Mouse (Mus musculus) heart, postnatal 0 days (tissue): ENCODE results near the gene Atox1. TPM values are rescaled to one million over a fixed set of nuclear protein-coding genes. Genes with fewer than 3 reads are reported as not detected.

ENCODE experiments used
- ATAC-seq: fragments of 200-750 bp; cut with Nextera tagmentation; 2 replicates; pipeline ENCODE4 v1.8.0; 2017; ENCODE audit warnings: low read depth, moderate number of reproducible peaks, moderate library complexity; ENCODE audit not compliant: insufficient read depth
- DNase-seq: peaks from one replicate; pipeline ENCODE4 v3.0.0-alpha.2; 2016; ENCODE audit warnings: low spot score
- H3K27ac ChIP-seq: fragments of 300-500 bp; sonication (generic); 2 replicates; pipeline ENCODE4 v1.5.1; 2014; ENCODE audit warnings: low read depth, mild to moderate bottlenecking
- H3K27me3 ChIP-seq: fragments of 300-500 bp; sonication (generic); 2 replicates; pipeline ENCODE4 v1.6.1; 2014; ENCODE audit warnings: low read length, mixed read lengths; ENCODE audit not compliant: control insufficient read depth, insufficient read depth
- H3K36me3 ChIP-seq: fragments of 300-500 bp; sonication (generic); replicated peaks from 2 replicates; pipeline ENCODE4 v1.6.1; 2014; ENCODE audit warnings: low read length, mixed read lengths; ENCODE audit not compliant: control insufficient read depth, insufficient read depth
- H3K4me1 ChIP-seq: fragments of 300-500 bp; sonication (generic); 2 replicates; pipeline ENCODE4 v1.6.1; 2014; ENCODE audit warnings: antibody characterized with exemption; ENCODE audit not compliant: control insufficient read depth, insufficient read depth
- H3K4me2 ChIP-seq: fragments of 300-500 bp; sonication (generic); 2 replicates; pipeline ENCODE4 v1.6.1; 2014; ENCODE audit warnings: low read depth, mild to moderate bottlenecking, low read length, moderate library complexity
- H3K4me3 ChIP-seq: fragments of 300-500 bp; sonication (generic); 2 replicates; pipeline ENCODE4 v1.5.1; 2014; ENCODE audit warnings: low read depth, low read length
- H3K9ac ChIP-seq: fragments of 300-500 bp; sonication (generic); replicated peaks from 2 replicates; pipeline ENCODE4 v1.6.1; 2014; ENCODE audit warnings: low read depth, low read length, mixed read lengths
- H3K9me3 ChIP-seq: fragments of 300-500 bp; sonication (generic); replicated peaks from 2 replicates; pipeline ENCODE4 v1.6.1; 2016; ENCODE audit warnings: low read length; ENCODE audit not compliant: control insufficient read depth
- CTCF ChIP-seq: IDR thresholded peaks from 2 replicates; pipeline ENCODE4 v1.5.1; 2016; ENCODE audit warnings: antibody characterized with exemption, control low read depth, low read depth
- EP300 ChIP-seq: IDR thresholded peaks from 2 replicates; pipeline ENCODE4 v1.6.1; 2016; ENCODE audit warnings: antibody characterized with exemption, low read depth
- WGBS: fragments of 180-500 bp; shearing (Covaris S2); extraction: QIAGEN DNeasy Blood & Tissue Kit; methylation state at CpG from one replicate; pipeline ENCODE4 v1.1.7; 2014; 5-methylcytosine and 5-hydroxymethylcytosine counted together
- polyA plus RNA-seq: library from polyadenylated mRNA; unstranded; fragments of >200 nt; fragmentation: Nextera tagmentation; extraction: Ambion mirVana; gene quantifications from 2 replicates; pipeline ENCODE4 v1.2.1, GENCODE M21; 2015
- total RNA-seq: library from RNA; depleted of rRNA; stranded (reverse); fragments of >200 nt; gene quantifications from 2 replicates; pipeline ENCODE4 v1.2.3, GENCODE M21; 2014; ENCODE audit warnings: low replicate concordance

Atox1 gene
- total and polyA plus RNA-seq, 2 experiments from 2014 or later: 262 to 346 TPM

DNA sequence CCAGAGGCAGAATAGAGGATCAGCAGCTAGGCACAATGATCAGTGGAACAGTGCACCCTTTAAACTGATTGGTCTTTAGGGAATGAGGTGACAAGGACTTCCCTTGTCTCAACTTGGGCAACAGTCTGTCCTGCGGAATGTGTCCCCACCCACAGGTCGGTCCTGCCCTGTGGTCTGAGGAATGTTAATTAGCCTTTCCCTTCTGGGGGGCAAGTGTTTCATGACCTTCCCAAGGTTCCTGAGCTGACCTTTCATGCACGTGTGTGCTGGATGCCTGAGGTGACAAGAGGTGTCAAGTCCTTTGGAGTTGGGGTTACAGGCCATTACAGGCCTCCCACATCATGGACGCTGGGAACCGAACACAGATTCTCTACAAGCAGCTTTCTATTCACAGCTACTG, 21.3 kb downstream of the Atox1 start:
- Histone ChIP-seq H3K4me3 (no peak overlapping the region), H3K9ac (no peak overlapping the region), H3K4me2 (no peak overlapping the region), H3K36me3 (no peaks in the 10 kb centered on the region), H3K4me1 (no peaks in the 10 kb centered on the region), H3K27me3 (no peaks in the 10 kb centered on the region), H3K9me3 (no peaks in the 10 kb centered on the region), H3K27ac (no peak overlapping the region)
- TF ChIP-seq EP300 (no peak), CTCF (no peak)
- 56% methylated on average over 5 of the region's 5 CpGs for WGBS
- ATAC-seq (no peak), DNase-seq (no peak)

- H3K4me1 ChIP-seq: 0 out of 2 replicates have a peak, but pooled peaks cover 2% of the 10 kb centered on the region
- no peak overlapping the region for H3K27ac ChIP-seq
- no peak for ATAC-seq
- TF ChIP-seq CTCF (no peak), EP300 (no peak)
- no peak for DNase-seq
- no peaks in the 10 kb centered on the region for H3K27me3 ChIP-seq
- H3K36me3 ChIP-seq: no peaks in the 10 kb centered on the region
- no peak overlapping the region for H3K9ac ChIP-seq
- H3K9me3 ChIP-seq: no peaks in the 10 kb centered on the region
- WGBS: 38% methylated on average over 4 of the region's 4 CpGs
- H3K4me2 ChIP-seq: no peak overlapping the region
- H3K4me3 ChIP-seq: no peak overlapping the region
Measured at GRCm38 (mm10) chr11:55438031-55438430, 23.0 kb downstream of the Atox1 start.

DNA sequence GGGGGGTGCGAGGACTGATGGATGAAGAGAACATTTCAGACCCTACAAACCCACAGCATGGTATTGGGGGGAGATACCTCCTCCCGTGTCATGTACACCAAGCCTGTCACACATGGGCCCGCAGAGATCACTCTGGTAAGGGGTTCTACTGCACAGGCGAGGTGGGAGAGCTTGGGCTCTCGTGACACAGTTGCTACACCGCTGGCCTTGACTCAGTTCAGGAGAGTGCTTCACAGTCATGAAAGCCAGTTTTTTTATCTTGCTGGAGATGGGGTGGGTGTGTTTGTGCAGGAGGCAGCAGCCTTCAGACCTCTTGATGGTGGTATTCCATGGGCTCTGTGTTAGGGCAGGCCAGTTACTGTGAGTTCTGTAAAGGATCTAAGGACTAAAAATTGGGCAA, 24.9 kb downstream of the Atox1 start:
- no peak for DNase-seq
- H3K4me2 ChIP-seq: no peak overlapping the region
- H3K9ac ChIP-seq: no peak overlapping the region
- no peaks in the 10 kb centered on the region for H3K9me3 ChIP-seq
- no peaks in the 10 kb centered on the region for H3K27me3 ChIP-seq
- no peak for ATAC-seq
- 0 out of 2 replicates have a peak, but pooled peaks cover 8% of the 10 kb centered on the region for H3K4me1 ChIP-seq
- H3K4me3 ChIP-seq: no peak overlapping the region
- no peak for TF ChIP-seq EP300
- no peak for TF ChIP-seq CTCF
- no peak overlapping the region for H3K27ac ChIP-seq
- WGBS: 77% methylated on average over 6 of the region's 6 CpGs
- H3K36me3 ChIP-seq: no peaks in the 10 kb centered on the region

- H3K27ac ChIP-seq: peak overlapping the region; percentile 82
Measured at GRCm38 (mm10) chr11:55432981-55433380, 28.1 kb downstream of the Atox1 start.

GRCm38 (mm10) chr11:55429973-55430372, 31.1 kb downstream of the Atox1 start:
- Histone ChIP-seq H3K4me2 (no peak overlapping the region), H3K36me3 (no peaks in the 10 kb centered on the region), H3K27me3 (no peaks in the 10 kb centered on the region), H3K9ac (no peak overlapping the region), H3K4me1 (peaks cover 16% of the 10 kb centered on the region), H3K4me3 (no peak overlapping the region), H3K27ac (no peak overlapping the region; the same call in 1 of the 2 replicates), H3K9me3 (no peaks in the 10 kb centered on the region)
- ATAC-seq (no peak), DNase-seq (no peak)
- 84% methylated on average over 2 of the region's 2 CpGs for WGBS
- TF ChIP-seq EP300 (no peak), CTCF (no peak)

More at GRCm38 (mm10) chr11:55432981-55433380, 28.1 kb downstream of the Atox1 start:
- H3K4me2 ChIP-seq: no peak overlapping the region
- no peak overlapping the region for H3K9ac ChIP-seq
- no peaks in the 10 kb centered on the region for H3K9me3 ChIP-seq
- no peak for TF ChIP-seq CTCF
- TF ChIP-seq EP300: no peak
- peak; percentile 72 for ATAC-seq
- H3K4me1 ChIP-seq: peaks cover 16% of the 10 kb centered on the region
- H3K4me3 ChIP-seq: no peak overlapping the region
- no peaks in the 10 kb centered on the region for H3K27me3 ChIP-seq
- WGBS: 4% methylated on average over 3 of the region's 3 CpGs
- DNase-seq: peak; percentile 67
- no peaks in the 10 kb centered on the region for H3K36me3 ChIP-seq
